In the genomic region with DNA sequence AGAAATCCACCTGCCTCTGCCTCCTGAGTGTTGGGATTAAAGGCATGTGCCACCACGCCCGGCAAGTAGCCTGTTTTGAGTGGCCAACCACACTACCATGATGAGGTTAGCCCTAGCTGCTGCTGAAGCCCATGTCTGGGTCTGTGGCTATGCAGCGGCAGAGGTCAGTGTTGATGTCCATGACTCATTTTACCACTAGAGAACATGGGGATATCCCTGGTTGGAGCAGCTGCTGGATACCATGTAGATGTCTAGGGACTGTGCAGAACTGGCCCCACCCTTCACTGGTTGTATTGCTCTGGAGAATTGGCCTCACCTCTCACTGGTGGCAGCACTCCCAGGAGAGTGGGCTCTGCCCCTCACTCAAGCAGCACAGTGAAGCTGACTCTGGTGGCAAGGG, we compare ENCODE assay signal across 21 mouse cellular contexts.
"Had no signal": no experiment of that assay in that cellular context is flagged by ENCODE, and none has a peak within 500 bp of the region (broad histone marks: within the 10 kb centered on the region; RNA-seq: fewer than 3 reads in every experiment).

No protein-coding gene starts in this region.

- ATAC-seq: intestine, embryonic 16.5 days; midbrain, embryonic 15.5 days had no signal

- H3K9me3 ChIP-seq: lung, embryonic 15.5 days; midbrain, embryonic 10.5 days; midbrain, embryonic 15.5 days; neural tube, embryonic 12.5 days; neural tube, embryonic 15.5 days had no signal

- H3K9ac ChIP-seq: liver, embryonic 14.5 days; lung, embryonic 15.5 days; midbrain, embryonic 15.5 days; neural tube, embryonic 12.5 days; neural tube, embryonic 15.5 days had no signal

- H3K27me3 ChIP-seq: lung, embryonic 15.5 days; midbrain, embryonic 15.5 days; neural tube, embryonic 12.5 days; neural tube, embryonic 15.5 days had no signal

- H3K4me1 ChIP-seq: midbrain, embryonic 15.5 days; neural tube, embryonic 12.5 days; neural tube, embryonic 15.5 days had no signal

- H3K36me3 ChIP-seq: lung, embryonic 15.5 days; midbrain, embryonic 10.5 days; midbrain, embryonic 15.5 days; neural tube, embryonic 12.5 days; neural tube, embryonic 15.5 days had no signal

- DNase-seq: kidney, adult 18-20 months; kidney, adult 9 months; kidney, postnatal 14 days; kidney, postnatal 4 days; left cerebral cortex, postnatal 4 days; lung, adult 18-20 months; lung, postnatal 14 days; retina, postnatal 1 day; right cerebral cortex, postnatal 25 days; spleen, adult 18-20 months; thymus, adult 2 months; thymus, postnatal 14 days; thymus, postnatal 4 days had no signal

- H3K4me3 ChIP-seq: lung, embryonic 15.5 days; midbrain, embryonic 10.5 days; midbrain, embryonic 15.5 days; neural tube, embryonic 12.5 days; neural tube, embryonic 15.5 days had no signal

- H3K4me2 ChIP-seq: lung, embryonic 15.5 days; midbrain, embryonic 15.5 days; neural tube, embryonic 12.5 days; neural tube, embryonic 15.5 days had no signal

- H3K27ac ChIP-seq: liver, embryonic 14.5 days; lung, embryonic 15.5 days; macrophage; midbrain, embryonic 10.5 days; midbrain, embryonic 15.5 days; neural tube, embryonic 12.5 days; neural tube, embryonic 15.5 days had no signal
